13 mouse cellular contexts compared by ENCODE assay signal in the genomic region with DNA sequence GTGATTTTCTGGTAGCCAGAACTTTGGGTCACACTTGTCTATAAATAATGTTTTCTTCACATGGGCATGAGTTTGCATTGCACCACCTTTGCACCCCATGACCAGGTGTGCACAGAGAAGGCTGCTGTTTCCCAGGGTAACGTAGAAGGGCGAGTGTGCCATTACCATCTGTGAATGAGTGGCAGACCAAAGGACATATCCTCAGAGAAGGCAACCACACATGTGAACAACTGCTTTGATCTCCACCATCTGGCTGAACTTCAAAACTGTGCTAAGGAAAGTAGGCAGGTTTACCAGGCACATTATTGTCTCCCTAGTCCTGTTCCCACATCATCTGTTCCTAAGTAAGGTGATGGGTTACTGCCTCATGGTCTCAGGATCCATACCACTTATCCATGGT.
"Had no signal": no experiment of that assay in that cellular context is flagged by ENCODE, and none has a peak within 500 bp of the region (broad histone marks: within the 10 kb centered on the region; RNA-seq: fewer than 3 reads in every experiment).

No protein-coding gene starts in this region.

- H3K27ac ChIP-seq: intestine, embryonic 15.5 days; limb, embryonic 12.5 days; liver, embryonic 13.5 days; midbrain, embryonic 13.5 days; neural tube, embryonic 15.5 days; stomach, postnatal 0 days had no signal

- H3K27me3 ChIP-seq: intestine, embryonic 15.5 days; limb, embryonic 12.5 days; liver, embryonic 13.5 days; midbrain, embryonic 13.5 days; neural tube, embryonic 15.5 days had no signal

- H3K36me3 ChIP-seq: limb, embryonic 12.5 days; liver, embryonic 13.5 days; midbrain, embryonic 13.5 days; neural tube, embryonic 15.5 days had no signal

- H3K4me3 ChIP-seq: intestine, embryonic 15.5 days; limb, embryonic 12.5 days; liver, embryonic 13.5 days; midbrain, embryonic 13.5 days; myocyte; neural tube, embryonic 15.5 days had no signal

- H3K4me1 ChIP-seq: intestine, embryonic 15.5 days; limb, embryonic 12.5 days; liver, embryonic 13.5 days; midbrain, embryonic 13.5 days; neural tube, embryonic 15.5 days had no signal

- DNase-seq: kidney, adult 18-20 months; kidney, postnatal 10 days; liver; liver, embryonic 13.5 days; liver, postnatal 0 days; right cerebral cortex, adult 18-20 months; right cerebral cortex, postnatal 25 days had no signal

- ATAC-seq: intestine, embryonic 15.5 days; liver, postnatal 0 days; midbrain, embryonic 13.5 days had no signal
